Mouse (Mus musculus) embryonic facial prominence, embryonic 11.5 days (tissue): ENCODE measurements around the gene Krtap5-2. TPM values are rescaled to one million over a fixed set of nuclear protein-coding genes. Genes with fewer than 3 reads are reported as not detected.
"Not testable (repeated sequence)": the region's sequence is repeated elsewhere in the genome, so short reads cannot be mapped to it uniquely, and the experiment has no call there.

Experiments used
- ATAC-seq: fragments of 200-750 bp; cut with Nextera tagmentation; replicated peaks from 2 replicates; pipeline ENCODE4 v1.8.0; 2017; ENCODE audit warnings: low read depth; ENCODE audit not compliant: insufficient number of reproducible peaks, low FRiP score, low TSS enrichment
- DNase-seq: peaks from one replicate; pipeline ENCODE4 v3.0.0-alpha.2; 2015; ENCODE audit warnings: low spot score
- H3K27ac ChIP-seq: fragments of 300-500 bp; sonication (generic); replicated peaks from 2 replicates; pipeline ENCODE4 v1.5.1; 2014; ENCODE audit warnings: mild to moderate bottlenecking, low read depth, low read length, control low read depth
- H3K27me3 ChIP-seq: fragments of 300-500 bp; sonication (generic); 2 replicates; pipeline ENCODE4 v1.6.1; 2014; ENCODE audit warnings: mild to moderate bottlenecking, low read length, moderate library complexity, mixed read lengths; ENCODE audit not compliant: control insufficient read depth, insufficient read depth
- H3K36me3 ChIP-seq: fragments of 300-500 bp; sonication (generic); replicated peaks from 2 replicates; pipeline ENCODE4 v1.6.1; 2014; ENCODE audit warnings: low read depth, mild to moderate bottlenecking, low read length, moderate library complexity, mixed read lengths; ENCODE audit not compliant: control insufficient read depth, insufficient read depth
- H3K4me1 ChIP-seq: fragments of 300-500 bp; sonication (generic); 2 replicates; pipeline ENCODE4 v1.6.1; 2014; ENCODE audit warnings: low read length, mixed read lengths; ENCODE audit not compliant: control insufficient read depth, insufficient read depth
- H3K4me2 ChIP-seq: fragments of 300-500 bp; sonication (generic); 2 replicates; pipeline ENCODE4 v1.6.1; 2014; ENCODE audit warnings: low read depth, mild to moderate bottlenecking, control low read depth, low read length, moderate library complexity
- H3K4me3 ChIP-seq: fragments of 300-500 bp; sonication (generic); 2 replicates; pipeline ENCODE4 v1.5.1; 2014; ENCODE audit warnings: low read depth, low read length, control low read depth
- H3K9ac ChIP-seq: fragments of 300-500 bp; sonication (generic); replicated peaks from 2 replicates; pipeline ENCODE4 v1.6.1; 2014; ENCODE audit warnings: mild to moderate bottlenecking, control low read depth, low read length
- H3K9me3 ChIP-seq: fragments of 300-500 bp; sonication (generic); replicated peaks from 2 replicates; pipeline ENCODE4 v1.6.1; 2016; ENCODE audit warnings: mild to moderate bottlenecking, low read length, inconsistent platforms, mixed read lengths; ENCODE audit not compliant: control insufficient read depth
- WGBS: fragments of 180-500 bp; shearing (Covaris S2); extraction: QIAGEN DNeasy Blood & Tissue Kit; methylation state at CpG from one replicate; pipeline ENCODE4 v1.1.7; 2014; 5-methylcytosine and 5-hydroxymethylcytosine counted together
- polyA plus RNA-seq: library from polyadenylated mRNA; unstranded; fragments of >200 nt; fragmentation: Nextera tagmentation; extraction: Ambion mirVana; gene quantifications from 2 replicates; pipeline ENCODE4 v1.2.1, GENCODE M21; 2014

The Krtap5-2 gene
- polyA plus RNA-seq, 1 experiment from 2014 or later = not detected

- WGBS = 43% methylated on average over 2 of the region's 2 CpGs
Measured at GRCm38 (mm10) chr7:142135934-142136333, 39.9 kb downstream of the Krtap5-2 start, which contains the start of gene Gm39115. Gene Gm39115 (minus strand): TSS chr7:142136034.

DNA sequence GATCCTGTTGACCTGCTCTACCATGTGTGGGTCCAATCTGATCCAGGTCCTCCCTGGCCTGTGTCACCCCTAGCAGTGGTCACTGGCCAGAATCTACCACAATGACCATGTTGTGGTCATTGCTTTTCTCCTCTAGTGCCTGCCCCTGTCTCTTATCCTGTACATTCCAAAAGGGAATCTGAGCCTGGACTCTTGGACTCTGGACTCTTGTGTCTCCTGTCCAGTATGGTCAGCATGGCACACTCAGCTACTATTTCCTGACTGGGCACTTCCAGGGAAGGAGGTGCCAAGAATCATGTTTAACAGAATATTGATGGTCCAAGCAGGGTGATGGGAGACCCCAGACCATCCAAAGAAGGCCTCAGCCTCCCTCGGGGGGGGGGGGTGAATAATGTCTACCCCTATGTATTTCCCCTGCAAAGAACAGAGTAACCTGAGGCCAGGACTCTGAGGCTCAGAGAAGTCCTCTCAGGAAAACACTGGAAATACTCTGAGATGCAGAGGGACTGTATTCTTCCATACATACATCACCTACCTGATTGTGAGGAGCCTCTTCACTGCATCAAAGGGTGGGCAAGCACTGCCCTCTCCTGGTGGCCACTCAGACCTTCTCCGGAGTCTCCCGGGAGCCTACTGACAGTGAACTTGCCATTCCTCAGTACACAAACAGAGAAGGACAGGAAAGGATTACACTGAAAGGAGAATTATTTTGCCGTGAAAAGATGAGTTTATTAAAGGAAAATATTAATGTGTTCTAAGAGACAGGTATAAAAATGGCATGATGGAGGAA, 41.4 kb downstream of the Krtap5-2 start:
- Histone ChIP-seq H3K9me3 (no peaks in the 10 kb centered on the region), H3K27ac (no peak overlapping the region), H3K4me2 (no peak overlapping the region), H3K27me3 (no peaks in the 10 kb centered on the region; the same call in 1 of the 2 replicates), H3K36me3 (no peaks in the 10 kb centered on the region), H3K9ac (no peak overlapping the region), H3K4me1 (no peaks in the 10 kb centered on the region), H3K4me3 (no peak overlapping the region)
- ATAC-seq (no peak), DNase-seq (no peak)
- WGBS = 61% methylated on average over 4 of the region's 4 CpGs

More at GRCm38 (mm10) chr7:142135934-142136333, 39.9 kb downstream of the Krtap5-2 start, which contains the start of gene Gm39115:
- H3K27ac ChIP-seq, H3K9ac ChIP-seq, H3K36me3 ChIP-seq, DNase-seq, H3K4me2 ChIP-seq, H3K4me1 ChIP-seq, H3K27me3 ChIP-seq, ATAC-seq, H3K9me3 ChIP-seq, H3K4me3 ChIP-seq: not testable (repeated sequence)

DNA sequence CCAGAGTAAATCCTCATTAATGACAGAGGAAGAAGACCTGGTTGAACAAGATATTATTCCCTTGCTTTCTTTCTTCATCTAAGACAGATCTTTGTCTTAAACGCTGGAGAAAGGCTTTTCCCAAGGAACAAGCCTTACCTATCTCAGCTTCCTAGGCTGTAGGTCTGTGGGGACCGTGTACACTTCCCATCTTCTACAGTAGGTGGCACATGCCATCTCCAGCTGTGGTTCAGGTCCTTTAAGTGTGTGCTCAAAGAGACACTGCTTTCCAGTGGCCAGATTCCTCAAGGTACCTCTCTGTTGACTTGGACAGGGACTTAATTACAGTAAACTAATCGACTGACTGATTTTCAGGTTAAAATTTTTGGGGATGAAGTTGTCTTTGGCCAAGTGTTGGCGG, 47.0 kb downstream of the Krtap5-2 start:
- H3K4me3 ChIP-seq = no peak overlapping the region
- WGBS = 64% methylated on average over 4 of the region's 4 CpGs
- no peak for ATAC-seq

More for the DNA sequence above, 47.0 kb downstream of the Krtap5-2 start:
- Histone ChIP-seq H3K4me2 (no peak overlapping the region), H3K9ac (no peak overlapping the region), H3K27ac (no peak overlapping the region), H3K36me3 (no peaks in the 10 kb centered on the region), H3K27me3 (no peaks in the 10 kb centered on the region), H3K4me1 (no peaks in the 10 kb centered on the region), H3K9me3 (no peaks in the 10 kb centered on the region)
- no peak for DNase-seq

Other genes starting within 250 kb of the Krtap5-2 start
- 2.4 and 2.8 TPM in 2 replicates for gene Brsk2, start 226.3 kb downstream of the Krtap5-2 start, polyA plus RNA-seq
- 60.2 and 62.9 TPM in 2 replicates for gene Mob2, start 114.9 kb downstream of the Krtap5-2 start, polyA plus RNA-seq
- 3.6 and 4.2 TPM in 2 replicates for gene Dusp8, start 80.2 kb downstream of the Krtap5-2 start, polyA plus RNA-seq
- not detected in 2 replicates for gene Gm45618, start 55.3 kb downstream of the Krtap5-2 start, polyA plus RNA-seq
- not detected in 2 replicates for gene Gm39115, start 40.0 kb downstream of the Krtap5-2 start, polyA plus RNA-seq
- not detected in 2 replicates for gene Gm45337, start 31.4 kb downstream of the Krtap5-2 start, polyA plus RNA-seq
- gene Gm29735, start 18.9 kb downstream of the Krtap5-2 start, polyA plus RNA-seq = not detected in 2 replicates
- gene Gm4553, start 10.3 kb downstream of the Krtap5-2 start, polyA plus RNA-seq = not detected in 2 replicates
- not detected in 2 replicates for gene Gm10153, start 14.4 kb upstream of the Krtap5-2 start, polyA plus RNA-seq
- gene Krtap5-3, start 25.4 kb upstream of the Krtap5-2 start, polyA plus RNA-seq = not detected in 2 replicates
- gene Gm7579, start 35.9 kb upstream of the Krtap5-2 start, polyA plus RNA-seq = not detected in 2 replicates
- gene Krtap5-5, start 54.0 kb upstream of the Krtap5-2 start, polyA plus RNA-seq = not detected in 2 replicates
- gene Gm40460, start 65.1 kb upstream of the Krtap5-2 start, polyA plus RNA-seq = not detected in 2 replicates
- not detected in 2 replicates for gene Gm2431, start 82.3 kb upstream of the Krtap5-2 start, polyA plus RNA-seq
- not detected in 2 replicates for gene Gm4559, start 98.4 kb upstream of the Krtap5-2 start, polyA plus RNA-seq
- gene Krtap5-1, start 121.1 kb upstream of the Krtap5-2 start, polyA plus RNA-seq = not detected in 2 replicates
- 0.20 TPM in 1 of 2 replicates, not detected in the other for gene Krtap5-4, start 127.5 kb upstream of the Krtap5-2 start, polyA plus RNA-seq
- gene Ifitm10, start 197.7 kb upstream of the Krtap5-2 start, polyA plus RNA-seq = 0.97 and 1.9 TPM in 2 replicates
- 2.0 TPM in 1 of 2 replicates, not detected in the other for gene Gm49369, start 206.7 kb upstream of the Krtap5-2 start, polyA plus RNA-seq
- 163 and 197 TPM in 2 replicates for gene Ctsd, start 212.0 kb upstream of the Krtap5-2 start, polyA plus RNA-seq